Comparison of ENCODE assay signal across 8 mouse cellular contexts in the genomic region with DNA sequence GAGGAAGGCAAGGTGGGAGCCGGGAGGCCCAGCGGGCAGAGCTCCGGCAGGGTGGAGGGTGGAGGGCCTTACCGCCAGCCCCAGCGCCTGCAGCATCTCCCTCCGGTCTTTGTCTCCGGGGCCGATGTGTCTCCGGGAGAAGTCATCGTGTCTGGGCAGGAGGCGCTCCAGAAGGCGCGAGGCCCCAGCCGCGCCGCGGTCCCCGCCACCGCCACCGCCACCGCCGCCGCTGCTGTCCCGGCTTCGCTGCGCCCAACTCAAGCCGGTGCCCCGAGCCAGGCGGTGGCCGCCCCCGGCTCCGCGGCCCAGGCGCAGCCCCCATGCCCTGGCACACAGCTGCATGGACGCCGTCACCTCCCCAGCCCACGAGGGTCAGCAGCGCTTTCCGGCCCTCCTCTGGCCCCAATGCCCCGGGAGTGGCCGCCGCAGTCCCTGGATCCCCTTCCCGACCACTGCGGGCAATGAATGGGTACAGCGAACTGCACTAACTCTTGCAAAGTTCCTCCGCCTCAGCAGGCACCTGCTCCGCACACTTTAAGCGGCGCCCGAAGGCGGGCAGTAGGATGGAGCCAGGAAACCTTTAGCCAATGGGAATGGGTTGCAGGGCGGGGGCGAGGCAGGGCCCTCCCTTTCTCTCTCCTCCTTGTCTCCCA. TPM values are rescaled to one million over a fixed set of nuclear protein-coding genes. Genes with fewer than 3 reads are reported as not detected.
DNase-seq lines count a peak whose midpoint lies in the region; ATAC-seq lines count a peak whose summit lies in the region.

A gene (minus strand): TSS at position 511 of the 653 bp plus-strand sequence.

- peak; percentile 64 for DNase-seq in liver
- DNase-seq in thymus, postnatal 4 days = peak; percentile 42

- H3K9ac ChIP-seq in embryonic facial prominence, embryonic 15.5 days = peak within 1 kb of the TSS; percentile 18; the same call in 1 of the 2 replicates
- H3K9ac ChIP-seq in heart, embryonic 12.5 days = peak within 1 kb of the TSS; percentile 72
- H3K9ac ChIP-seq in kidney, embryonic 16.5 days (replicated peaks; ENCODE audit: low read length) = peak within 1 kb of the TSS; percentile 56
- peak within 1 kb of the TSS; percentile 71 for H3K9ac ChIP-seq in neural tube, embryonic 12.5 days

- peaks cover 26% of the 10 kb centered on the region for H3K9me3 ChIP-seq in megakaryocyte, embryonic 14.5 days
- H3K9me3 ChIP-seq in embryonic facial prominence, embryonic 15.5 days (replicated peaks) = 0 out of 2 replicates have a peak, but pooled peaks cover 4% of the 10 kb centered on the region
- H3K9me3 ChIP-seq in heart, embryonic 12.5 days (replicated peaks) = peaks cover 7% of the 10 kb centered on the region; the same call in 1 of the 2 replicates
- H3K9me3 ChIP-seq in kidney, embryonic 16.5 days (ENCODE audit: low read length) = 0 out of 2 replicates have a peak, but pooled peaks cover 6% of the 10 kb centered on the region
- H3K9me3 ChIP-seq in neural tube, embryonic 12.5 days = no peaks in the 10 kb centered on the region

- peaks cover 9% of the 10 kb centered on the region for H3K4me1 ChIP-seq in megakaryocyte, embryonic 14.5 days
- peaks cover 15% of the 10 kb centered on the region for H3K4me1 ChIP-seq in embryonic facial prominence, embryonic 15.5 days
- peaks cover 10% of the 10 kb centered on the region for H3K4me1 ChIP-seq in heart, embryonic 12.5 days (replicated peaks)
- peaks cover 8% of the 10 kb centered on the region; the same call in 1 of the 2 replicates for H3K4me1 ChIP-seq in kidney, embryonic 16.5 days (ENCODE audit: insufficient read depth, low read length)
- H3K4me1 ChIP-seq in neural tube, embryonic 12.5 days = peaks cover 9% of the 10 kb centered on the region

- peak within 1 kb of the TSS; percentile 97 for H3K4me2 ChIP-seq in embryonic facial prominence, embryonic 15.5 days (replicated peaks)
- peak within 1 kb of the TSS; percentile 100 for H3K4me2 ChIP-seq in heart, embryonic 12.5 days
- peak within 1 kb of the TSS; percentile 87 for H3K4me2 ChIP-seq in kidney, embryonic 16.5 days (replicated peaks; ENCODE audit: low read depth, low read length)
- peak within 1 kb of the TSS; percentile 99 for H3K4me2 ChIP-seq in neural tube, embryonic 12.5 days (replicated peaks)

- WGBS in embryonic facial prominence, embryonic 15.5 days = under 1% methylated on average over 53 of the region's 53 CpGs
- WGBS in heart, embryonic 12.5 days = under 1% methylated on average over 52 of the region's 53 CpGs
- 1% methylated on average over 49 of the region's 53 CpGs for WGBS in kidney, embryonic 16.5 days
- under 1% methylated on average over 53 of the region's 53 CpGs for WGBS in neural tube, embryonic 12.5 days

- no peak within 1 kb of the TSS for H3K27ac ChIP-seq in embryonic facial prominence, embryonic 15.5 days (replicated peaks)
- H3K27ac ChIP-seq in heart, embryonic 12.5 days (ENCODE audit: poor library complexity, severe bottlenecking) = no peak within 1 kb of the TSS
- H3K27ac ChIP-seq in kidney, embryonic 16.5 days (ENCODE audit: low read length) = 0 out of 2 replicates have a peak within 1 kb of the TSS, but pooled peaks have one; percentile 6
- peak within 1 kb of the TSS; percentile 50; the same call in 1 of the 2 replicates for H3K27ac ChIP-seq in neural tube, embryonic 12.5 days

- ATAC-seq in megakaryocyte, adult 5-6 weeks (ENCODE audit: poor library complexity, severe bottlenecking) = no peak
- ATAC-seq in embryonic facial prominence, embryonic 15.5 days (ENCODE audit: insufficient number of reproducible peaks, low FRiP score, low TSS enrichment, low read depth) = peak; percentile 81
- peak; percentile 88 for ATAC-seq in heart, embryonic 12.5 days (ENCODE audit: insufficient number of reproducible peaks, low FRiP score)
- ATAC-seq in kidney, embryonic 16.5 days (ENCODE audit: low FRiP score, low TSS enrichment) = peak; percentile 96
- peak; percentile 96 for ATAC-seq in neural tube, embryonic 12.5 days (ENCODE audit: low FRiP score, low read depth)

- H3K27me3 ChIP-seq in megakaryocyte, embryonic 14.5 days (replicated peaks) = peaks cover 63% of the 10 kb centered on the region
- H3K27me3 ChIP-seq in embryonic facial prominence, embryonic 15.5 days = peaks cover 30% of the 10 kb centered on the region
- peaks cover 29% of the 10 kb centered on the region for H3K27me3 ChIP-seq in heart, embryonic 12.5 days (replicated peaks)
- peaks cover 14% of the 10 kb centered on the region for H3K27me3 ChIP-seq in kidney, embryonic 16.5 days (ENCODE audit: insufficient read depth, low read length)
- H3K27me3 ChIP-seq in neural tube, embryonic 12.5 days (replicated peaks) = no peaks in the 10 kb centered on the region

- no peaks in the 10 kb centered on the region for H3K36me3 ChIP-seq in megakaryocyte, embryonic 14.5 days (replicated peaks; ENCODE audit: low read length)
- H3K36me3 ChIP-seq in embryonic facial prominence, embryonic 15.5 days = no peaks in the 10 kb centered on the region
- H3K36me3 ChIP-seq in heart, embryonic 12.5 days = no peaks in the 10 kb centered on the region
- H3K36me3 ChIP-seq in kidney, embryonic 16.5 days (ENCODE audit: insufficient read depth, low read length) = no peaks in the 10 kb centered on the region
- no peaks in the 10 kb centered on the region for H3K36me3 ChIP-seq in neural tube, embryonic 12.5 days

- peak within 1 kb of the TSS; percentile 87 for H3K4me3 ChIP-seq in megakaryocyte, embryonic 14.5 days (replicated peaks)
- H3K4me3 ChIP-seq in embryonic facial prominence, embryonic 15.5 days (replicated peaks) = peak within 1 kb of the TSS; percentile 51
- H3K4me3 ChIP-seq in heart, embryonic 12.5 days = peak within 1 kb of the TSS; percentile 76
- H3K4me3 ChIP-seq in kidney, embryonic 16.5 days (ENCODE audit: low read length) = peak within 1 kb of the TSS; percentile 59
- H3K4me3 ChIP-seq in neural tube, embryonic 12.5 days = peak within 1 kb of the TSS; percentile 70

RNA-seq across cellular contexts. Expression of the gene that starts here (rescaled TPM):
- polyA plus RNA-seq in megakaryocyte, embryonic 14.5 days (2012; ENCODE audit: insufficient read depth, low replicate concordance) = 0.73 TPM in 1 of 2 replicates, not detected in the other
- total RNA-seq in megakaryocyte, adult 5-6 weeks (2015) = not detected in 2 replicates
- not detected in 2 replicates for total RNA-seq in megakaryocyte, adult 5-6 weeks (2017)
- polyA plus RNA-seq in embryonic facial prominence, embryonic 15.5 days (2015; fragmentation: Nextera tagmentation; extraction: Ambion mirVana) = 5.3 and 6.6 TPM in 2 replicates
- 4.7 and 4.9 TPM in 2 replicates for polyA plus RNA-seq in heart, embryonic 12.5 days (2016; fragmentation: Nextera tagmentation; extraction: Ambion mirVana)
- 10.3 and 10.9 TPM in 2 replicates for polyA plus RNA-seq in kidney, embryonic 16.5 days (2015; fragmentation: Nextera tagmentation; extraction: Ambion mirVana)
- 19.7 and 20.9 TPM in 2 replicates for polyA plus RNA-seq in neural tube, embryonic 12.5 days (2016; fragmentation: Nextera tagmentation; extraction: Ambion mirVana)

Comparison
In these comparisons a context has a peak if more than half of its experiments do, and no peak if none do; other contexts are left out.
1. H3K27ac ChIP-seq: peak in kidney, embryonic 16.5 days (single experiment) and neural tube, embryonic 12.5 days (single experiment); none in embryonic facial prominence, embryonic 15.5 days (single experiment) and heart, embryonic 12.5 days (single experiment).
2. H3K9ac ChIP-seq: peak in every context shown above with its lines; median percentile 72 in heart, embryonic 12.5 days; 71 in neural tube, embryonic 12.5 days; 56 in kidney, embryonic 16.5 days; 18 in embryonic facial prominence, embryonic 15.5 days.
3. Peak in every context shown above with its lines, with median percentiles within 50 percentile points of each other: H3K4me3 ChIP-seq and H3K4me2 ChIP-seq.